Mouse (Mus musculus): Measurements from ENCODE around the gene Grb2.

The Grb2 gene

GRCm38 (mm10) chr11:115686369-115686768, 22.0 kb downstream of the Grb2 start:
- DNase-seq (ENCODE audit: low spot score in 2 of 2): no peak

DNA sequence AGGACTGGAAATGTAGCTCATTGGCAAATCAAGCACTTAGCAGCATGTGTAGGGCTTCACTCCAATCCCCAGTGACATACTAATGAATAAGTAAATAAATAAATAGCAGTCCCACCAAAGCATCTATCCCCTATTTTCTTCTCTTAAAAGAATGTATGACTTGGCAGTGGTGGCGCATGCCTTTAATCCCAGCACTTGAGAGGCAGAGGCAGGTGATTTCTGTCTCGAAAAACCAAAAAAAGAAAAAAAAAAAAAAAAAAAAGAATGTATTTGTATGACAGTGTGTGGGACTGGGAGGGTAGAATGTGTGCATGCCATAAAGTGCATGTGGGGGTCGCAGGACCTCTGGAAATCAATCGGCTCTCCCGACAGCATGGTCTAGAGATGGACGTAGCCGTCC, 22.4 kb downstream of the Grb2 start:
- DNase-seq (ENCODE audit: low spot score in 2 of 2): no peak

GRCm38 (mm10) chr11:115684877-115685276, 23.5 kb downstream of the Grb2 start:
- DNase-seq (ENCODE audit: low spot score in 2 of 2): peak in 1 of 2 experiments; percentile 52

- no peak for DNase-seq (ENCODE audit: low spot score in 2 of 2)
Observed at GRCm38 (mm10) chr11:115683326-115683725, 25.1 kb downstream of the Grb2 start.

DNA sequence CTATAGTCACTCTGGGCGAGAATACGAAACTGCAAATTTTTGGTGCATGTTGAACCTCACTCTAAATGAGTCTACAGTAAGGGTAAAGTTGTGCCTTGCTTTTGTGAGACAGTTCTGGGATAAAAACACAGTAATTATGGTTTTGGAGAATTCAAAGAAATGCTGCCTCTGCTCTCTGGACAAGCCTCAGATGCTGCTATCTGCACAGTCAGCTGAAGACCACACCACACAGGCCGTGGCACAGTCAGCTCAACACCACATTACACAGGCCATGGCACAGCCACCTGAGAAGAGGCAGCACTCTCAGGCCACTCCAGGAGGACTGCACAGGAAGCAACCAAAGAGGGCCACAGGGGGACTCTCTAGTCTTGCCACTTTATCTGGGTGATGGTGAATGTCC, 26.0 kb downstream of the Grb2 start:
- DNase-seq (ENCODE audit: low spot score in 2 of 2): no peak

GRCm38 (mm10) chr11:115679554-115680238, 28.7 kb downstream of the Grb2 start:
- DNase-seq (ENCODE audit: low spot score in 2 of 2): no peak

DNA sequence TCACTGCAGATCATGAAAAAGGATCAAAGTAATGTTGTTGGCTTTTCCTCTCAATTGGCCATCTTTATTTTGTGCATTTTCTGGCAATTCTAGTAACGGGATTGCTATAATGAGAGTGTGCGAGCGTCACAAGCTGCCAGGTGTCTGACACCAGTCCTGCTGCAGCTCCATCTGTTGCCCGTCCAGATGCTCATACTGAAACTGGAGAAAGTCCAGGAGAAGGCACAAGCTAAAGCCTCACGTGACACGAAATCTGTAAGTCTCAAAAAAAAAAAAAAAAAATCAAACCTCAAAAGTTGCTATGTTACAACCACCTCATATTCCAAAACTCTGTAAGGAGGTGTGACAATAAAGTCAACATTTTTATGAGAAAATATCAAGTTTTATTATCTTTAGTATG, 29.5 kb downstream of the Grb2 start:
- no peak for DNase-seq (ENCODE audit: low spot score in 2 of 2)

DNA sequence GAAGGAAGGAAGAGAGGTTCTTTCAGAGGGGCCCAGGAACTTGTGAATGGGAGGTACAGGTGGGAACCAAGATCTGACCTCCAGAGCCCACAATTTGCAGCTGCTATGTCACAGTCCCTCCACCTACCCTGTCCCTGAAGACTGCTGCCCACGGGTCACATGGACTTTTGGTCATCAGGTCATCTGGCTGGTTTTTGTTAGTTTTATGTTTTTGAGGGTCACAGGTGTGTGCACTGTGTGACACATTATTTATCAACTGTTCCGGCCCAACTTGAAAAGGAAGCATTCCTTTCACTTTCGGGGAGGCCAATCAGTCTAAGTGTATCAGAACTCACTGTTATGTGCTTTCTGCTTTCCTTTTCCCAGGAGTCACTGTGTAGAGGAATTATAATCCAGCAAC, 30.9 kb downstream of the Grb2 start:
- no peak for DNase-seq (ENCODE audit: low spot score in 2 of 2)

DNA sequence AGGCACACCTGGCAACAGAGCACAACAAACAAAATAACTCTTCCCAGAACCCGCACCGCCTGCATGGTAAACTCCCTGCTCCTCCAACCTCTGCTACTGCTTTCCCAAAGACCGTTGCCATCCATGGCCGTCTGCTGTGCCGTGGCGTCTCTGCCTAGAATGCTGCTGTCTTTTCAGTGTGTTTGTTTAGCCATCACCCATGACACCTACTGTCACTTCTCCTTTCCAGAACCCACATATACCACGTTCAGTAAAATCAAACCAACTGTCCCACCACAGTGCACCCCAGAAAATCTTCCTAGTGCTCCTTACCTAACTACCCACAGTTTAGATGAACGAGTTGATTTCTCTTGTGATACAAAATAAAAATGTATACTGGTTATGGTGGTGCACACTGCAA, 31.7 kb downstream of the Grb2 start:
- no peak for DNase-seq (ENCODE audit: low spot score in 2 of 2)

DNA sequence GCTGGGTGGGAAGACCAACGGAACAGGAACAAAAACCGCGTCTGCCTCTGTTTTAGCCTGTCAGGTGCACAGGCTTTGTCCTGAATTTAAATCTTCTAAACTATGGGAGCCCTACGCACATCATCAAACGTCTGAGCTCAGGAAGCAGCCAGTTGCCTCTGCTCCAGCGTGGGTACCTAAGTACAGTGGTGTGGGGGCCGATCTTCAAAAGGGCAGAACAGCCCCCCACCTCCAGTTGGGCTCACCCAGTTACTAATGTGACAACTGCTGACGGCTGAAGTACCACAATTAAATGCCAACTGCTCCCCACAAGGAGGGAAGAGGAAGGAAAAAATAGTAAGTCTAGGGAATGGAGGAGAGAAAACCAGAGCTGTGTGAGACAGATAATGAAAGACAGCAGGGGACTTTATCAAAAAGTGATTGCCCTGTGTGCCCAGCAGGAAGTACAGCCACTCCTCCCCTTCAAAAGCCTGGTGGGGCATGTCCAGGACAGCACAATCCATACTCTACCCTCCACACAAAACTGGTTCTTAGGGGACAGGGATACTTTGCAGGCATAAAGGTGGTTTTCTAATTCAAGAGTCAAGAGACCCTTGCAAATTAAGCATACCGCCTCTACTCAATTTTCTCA, 34.0 kb downstream of the Grb2 start:
- no peak for DNase-seq (ENCODE audit: low spot score in 2 of 2)

GRCm38 (mm10) chr11:115673471-115674234, 34.7 kb downstream of the Grb2 start:
- no peak for DNase-seq (ENCODE audit: low spot score in 2 of 2)

DNA sequence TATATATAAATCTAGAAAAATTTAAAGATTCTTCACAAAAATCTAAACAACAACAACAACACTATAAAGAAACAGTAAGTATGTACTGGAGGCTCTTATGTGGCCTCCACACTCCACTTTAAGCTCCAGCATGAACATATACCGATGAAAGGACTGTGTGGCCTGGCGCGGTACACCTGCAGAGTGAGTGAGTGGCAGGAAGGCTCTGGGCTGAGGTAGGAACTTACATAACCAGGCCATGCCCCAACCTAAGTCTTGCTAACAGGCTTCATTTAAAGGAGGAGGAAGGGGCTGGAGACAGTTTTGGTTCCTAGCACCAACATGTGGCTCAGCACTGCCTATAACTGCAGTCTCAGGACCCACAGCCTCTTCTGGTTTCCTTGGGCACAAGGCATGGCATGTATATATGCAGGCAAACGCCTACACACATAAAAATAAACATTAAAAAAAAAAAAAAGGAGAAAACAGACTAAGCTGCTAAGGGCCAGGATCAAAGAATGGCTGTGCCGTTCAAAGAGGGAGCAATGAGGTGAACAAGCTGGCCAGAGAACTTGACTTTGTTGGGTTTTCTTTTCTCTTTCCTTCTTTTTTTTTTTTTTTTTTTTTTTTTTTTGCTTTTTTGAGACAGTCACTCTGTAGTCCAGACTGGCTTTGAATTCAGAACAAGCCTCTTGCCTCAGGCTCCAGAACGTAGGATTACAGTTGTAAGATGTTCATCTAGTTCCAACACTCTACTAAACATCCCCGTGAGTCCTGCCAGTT, 36.0 kb downstream of the Grb2 start:
- no peak for DNase-seq (ENCODE audit: low spot score in 2 of 2)

DNA sequence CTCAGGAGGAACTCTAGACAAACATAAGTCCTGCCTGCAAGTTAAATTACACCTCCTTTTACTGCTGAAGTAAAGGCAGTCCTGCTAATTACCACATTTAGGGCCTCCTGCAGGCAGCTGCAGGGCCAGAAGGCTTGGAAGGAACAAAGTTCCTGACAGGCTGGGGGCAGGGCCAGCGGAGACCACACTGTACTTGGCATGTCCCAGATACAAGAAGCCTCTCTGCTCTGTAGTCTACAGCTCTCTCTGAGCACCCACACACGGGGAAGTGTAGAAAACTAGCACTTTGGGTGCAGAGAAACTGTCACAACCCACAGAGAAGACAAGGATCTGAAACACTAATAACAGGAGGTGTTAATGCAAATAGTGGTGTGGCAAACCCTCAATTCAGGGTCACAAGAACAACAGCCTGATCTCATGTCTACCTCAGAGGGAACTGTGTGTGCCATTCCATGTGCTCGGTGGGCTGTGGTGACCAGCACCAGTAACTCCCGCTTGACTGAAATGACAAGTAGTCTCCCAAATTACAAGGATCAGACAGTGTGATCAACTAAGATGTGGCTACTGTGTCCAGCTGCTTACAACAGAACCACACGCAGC, 37.8 kb downstream of the Grb2 start:
- DNase-seq (ENCODE audit: low spot score in 2 of 2): no peak

GRCm38 (mm10) chr11:115663676-115664335, 44.6 kb downstream of the Grb2 start:
- no peak for DNase-seq (ENCODE audit: low spot score in 2 of 2)

DNA sequence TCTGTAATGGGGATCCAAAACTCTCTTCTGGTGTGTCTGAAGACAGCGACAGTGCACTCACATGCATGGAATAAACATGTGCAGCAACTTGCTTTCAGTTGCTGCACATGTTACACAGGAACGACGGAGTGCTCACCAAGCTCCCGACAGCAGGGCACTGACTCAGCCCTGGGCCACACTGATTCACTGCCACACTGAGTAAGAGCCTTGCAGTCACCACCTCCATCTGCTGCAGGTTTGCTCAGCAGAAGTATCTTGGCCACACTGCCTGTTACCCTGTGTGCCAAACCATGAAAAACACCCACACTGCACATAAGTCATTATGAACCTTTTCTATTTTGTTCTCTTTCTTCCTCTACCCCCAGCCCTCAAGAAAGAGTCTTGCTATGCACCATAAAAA, 48.0 kb downstream of the Grb2 start:
- DNase-seq (ENCODE audit: low spot score in 2 of 2): no peak

- DNase-seq (ENCODE audit: low spot score in 2 of 2): no peak
Observed at GRCm38 (mm10) chr11:115658521-115658920, 49.9 kb downstream of the Grb2 start.

DNA sequence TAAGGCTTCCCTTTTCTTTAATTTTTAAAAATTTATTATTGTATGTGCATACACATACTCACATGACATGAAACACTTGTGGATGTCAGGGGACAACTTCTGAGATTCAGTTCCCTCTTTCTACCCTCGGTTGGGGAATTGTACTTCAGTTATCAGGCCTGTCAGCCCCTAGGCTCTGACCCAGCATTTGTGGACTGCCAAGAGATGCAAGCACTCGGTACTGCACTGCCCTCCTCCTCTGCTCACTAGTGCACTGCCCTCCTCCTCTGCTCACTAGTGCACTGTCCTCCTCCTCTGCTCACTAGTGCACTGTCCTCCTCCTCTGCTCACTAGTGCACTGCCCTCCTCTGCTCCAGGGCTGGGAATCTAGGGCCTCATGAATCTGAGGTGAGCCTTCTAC, 54.3 kb downstream of the Grb2 start:
- DNase-seq (ENCODE audit: low spot score in 2 of 2): no peak

DNA sequence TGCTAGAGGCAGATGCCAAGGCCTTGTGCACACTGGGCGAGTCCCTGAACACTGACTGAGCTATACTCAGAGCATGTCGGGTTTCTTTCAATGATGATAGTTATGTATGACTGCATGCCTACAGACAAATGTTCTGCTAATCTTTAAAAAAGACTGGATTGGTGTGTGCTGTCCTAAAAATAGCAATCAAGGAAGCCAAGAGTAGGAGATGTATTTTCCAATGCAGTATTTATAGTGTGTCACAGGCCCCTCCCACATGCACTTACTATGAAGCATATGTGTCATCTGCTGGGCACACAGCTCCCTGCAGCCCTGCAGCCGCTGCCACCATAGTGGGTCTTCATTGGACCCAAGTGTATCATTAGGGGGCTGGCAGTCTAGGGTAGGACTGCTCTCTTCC, 55.2 kb downstream of the Grb2 start:
- no peak for DNase-seq (ENCODE audit: low spot score in 2 of 2)

DNA sequence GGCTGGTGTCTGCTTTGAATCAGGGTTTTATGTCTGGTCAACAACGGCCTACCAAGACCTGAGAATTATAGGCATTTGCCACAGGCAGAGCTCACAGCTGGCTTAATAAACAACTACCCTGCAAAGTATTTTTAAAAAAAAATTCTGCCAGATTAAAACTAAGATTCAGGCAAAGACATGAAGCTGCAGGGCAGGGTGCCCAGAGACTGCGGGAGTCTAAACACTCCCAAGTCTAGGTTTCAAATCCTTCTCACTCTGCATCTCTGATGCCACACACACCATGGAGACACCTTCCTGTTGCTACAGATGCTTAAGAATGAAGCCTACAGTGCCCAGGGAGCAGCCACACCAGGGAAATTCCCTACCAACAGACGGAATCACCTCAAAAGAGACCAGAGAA, 56.7 kb downstream of the Grb2 start:
- DNase-seq (ENCODE audit: low spot score in 2 of 2): no peak

DNA sequence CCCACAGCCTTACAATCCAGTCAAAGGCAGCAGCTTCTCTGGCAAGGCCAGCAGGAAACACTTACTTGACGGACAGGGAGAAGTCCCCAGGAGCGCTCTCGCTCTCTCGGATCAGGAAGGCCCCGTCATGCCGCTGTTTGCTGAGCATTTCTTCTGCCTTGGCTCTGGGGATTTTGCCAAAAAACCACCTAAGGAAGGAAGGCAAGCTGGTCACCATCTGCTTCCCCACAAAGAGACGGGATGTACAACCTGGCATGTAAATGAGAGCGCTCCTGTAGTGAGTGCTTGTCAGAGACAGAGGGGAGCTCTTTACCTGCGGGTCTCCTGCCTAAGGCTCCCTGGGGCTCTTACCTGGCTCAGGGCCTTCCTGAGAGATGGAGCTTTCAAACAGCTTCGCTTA, 58.7 kb downstream of the Grb2 start:
- no peak for DNase-seq (ENCODE audit: low spot score in 2 of 2)

DNA sequence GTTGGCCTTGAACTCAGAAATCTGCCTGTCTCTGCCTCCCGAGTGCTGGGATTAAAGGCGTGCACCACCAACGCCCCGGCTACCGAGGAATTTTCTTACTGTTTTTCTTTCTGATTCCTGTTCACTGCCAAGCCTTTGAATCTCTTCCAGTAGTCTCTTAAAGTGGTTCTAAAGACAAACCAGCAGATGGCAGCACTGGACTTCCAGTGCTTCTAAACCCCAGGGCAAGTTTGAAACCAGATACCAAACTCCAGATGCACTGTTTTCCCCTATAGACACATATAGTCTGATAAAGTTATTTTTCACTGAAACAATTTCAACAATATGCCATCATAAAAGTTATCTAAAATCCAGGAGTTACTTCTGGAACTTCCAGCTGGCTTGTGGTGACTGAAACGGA, 60.9 kb downstream of the Grb2 start:
- peak; percentile 46 to 66 for DNase-seq (ENCODE audit: low spot score in 2 of 2)

All from heart, adult 9 months (tissue).